In the genomic region with DNA sequence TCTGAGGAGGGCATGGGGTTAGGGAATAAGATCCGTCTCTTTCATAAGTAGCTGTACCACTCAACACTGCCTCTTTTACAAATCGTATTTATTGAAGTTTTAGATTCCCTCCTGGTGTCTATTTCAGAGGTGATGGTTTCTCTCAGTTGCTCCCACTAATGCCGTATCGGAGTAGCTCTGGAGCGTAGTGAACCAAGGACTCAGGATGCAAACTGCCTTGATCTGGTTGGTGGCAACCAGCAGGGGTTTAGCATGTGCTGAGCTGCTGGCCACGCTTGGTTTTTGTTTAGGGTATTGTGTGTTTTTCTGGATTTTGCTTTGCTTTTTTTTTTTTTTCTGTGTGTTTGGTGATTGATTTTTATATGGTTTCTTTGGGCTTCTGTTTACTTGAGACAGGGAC, we compare ENCODE assay signal across 23 mouse cellular contexts.
DNase-seq lines count a peak whose midpoint lies in the region; ATAC-seq and TF ChIP-seq lines count a peak whose summit lies in the region.
"Had no signal": no experiment of that assay in that cellular context is flagged by ENCODE, and none has a peak within 500 bp of the region (broad histone marks: within the 10 kb centered on the region; RNA-seq: fewer than 3 reads in every experiment).

No protein-coding gene starts in this region.

- DNase-seq in forebrain, embryonic 10.5 days (ENCODE audit: extremely low spot score, low spot score) = no peak
- no peak for DNase-seq in midbrain, postnatal 0 days (ENCODE audit: low spot score)
- DNase-seq in midbrain, embryonic 11.5 days (ENCODE audit: low spot score, missing footprints) = no peak
- no peak for DNase-seq in spleen, adult 12 weeks (ENCODE audit: low spot score)
- no peak for DNase-seq in urinary bladder, postnatal 14 days (ENCODE audit: low spot score)
- DNase-seq: adrenal gland, postnatal 25 days; gastrocnemius, postnatal 14 days; kidney, adult 18-20 months; liver, embryonic 13.5 days; lung, adult 18-20 months; thymus, adult 2 months; thymus, postnatal 36 days had no signal

- WGBS in forebrain, embryonic 13.5 days = 72% methylated on average over 6 of the region's 6 CpGs
- WGBS in forebrain, embryonic 10.5 days = 88% methylated on average over 6 of the region's 6 CpGs
- 62% methylated on average over 6 of the region's 6 CpGs for WGBS in midbrain, postnatal 0 days
- WGBS in midbrain, embryonic 11.5 days = 84% methylated on average over 6 of the region's 6 CpGs
- 64% methylated on average over 6 of the region's 6 CpGs for WGBS in forebrain, embryonic 15.5 days

- ATAC-seq in forebrain, embryonic 13.5 days = no peak
- ATAC-seq in midbrain, postnatal 0 days (ENCODE audit: low FRiP score) = no peak
- ATAC-seq in midbrain, embryonic 11.5 days (ENCODE audit: low FRiP score) = no peak
- ATAC-seq in forebrain, embryonic 15.5 days (replicated peaks) = no peak
- ATAC-seq: CD4-positive, CD25-positive, alpha-beta regulatory T cell, adult 4 months; lung, postnatal 0 days had no signal

- no peaks in the 10 kb centered on the region for H3K36me3 ChIP-seq in forebrain, embryonic 13.5 days (ENCODE audit: poor library complexity, severe bottlenecking)
- H3K36me3 ChIP-seq in forebrain, embryonic 10.5 days (replicated peaks) = no peaks in the 10 kb centered on the region
- H3K36me3 ChIP-seq in midbrain, postnatal 0 days (ENCODE audit: insufficient read depth, low read length) = no peaks in the 10 kb centered on the region
- H3K36me3 ChIP-seq in midbrain, embryonic 11.5 days (ENCODE audit: control insufficient read depth, insufficient read depth, low read length) = no peaks in the 10 kb centered on the region
- H3K36me3 ChIP-seq in forebrain, embryonic 15.5 days = no peaks in the 10 kb centered on the region
- H3K36me3 ChIP-seq: heart, embryonic 10.5 days; heart, embryonic 15.5 days; kidney, embryonic 15.5 days; limb, embryonic 10.5 days; limb, embryonic 15.5 days; liver, embryonic 13.5 days had no signal

- H3K27ac ChIP-seq in forebrain, embryonic 13.5 days = peak overlapping the region; percentile 44
- H3K27ac ChIP-seq in forebrain, embryonic 10.5 days = no peak overlapping the region
- peak overlapping the region; percentile 62 for H3K27ac ChIP-seq in midbrain, postnatal 0 days (ENCODE audit: low read depth, low read length)
- no peak overlapping the region for H3K27ac ChIP-seq in midbrain, embryonic 11.5 days (ENCODE audit: low read depth, low read length)
- peak overlapping the region; percentile 89 for H3K27ac ChIP-seq in forebrain, embryonic 15.5 days (replicated peaks)
- H3K27ac ChIP-seq: heart, embryonic 10.5 days; heart, embryonic 15.5 days; kidney, embryonic 15.5 days; limb, embryonic 10.5 days; limb, embryonic 15.5 days; liver, embryonic 13.5 days had no signal

- 0 out of 2 replicates have a peak overlapping the region, but pooled peaks have one; percentile 4 for H3K9ac ChIP-seq in forebrain, embryonic 13.5 days
- H3K9ac ChIP-seq in midbrain, postnatal 0 days (replicated peaks; ENCODE audit: low read length, poor library complexity, severe bottlenecking) = no peak overlapping the region
- H3K9ac ChIP-seq in midbrain, embryonic 11.5 days (ENCODE audit: low read length) = no peak overlapping the region
- peak overlapping the region; percentile 29; the same call in 1 of the 2 replicates for H3K9ac ChIP-seq in forebrain, embryonic 15.5 days (replicated peaks)
- H3K9ac ChIP-seq: heart, embryonic 15.5 days; kidney, embryonic 15.5 days; limb, embryonic 15.5 days; liver, embryonic 13.5 days had no signal

- peaks cover 51% of the 10 kb centered on the region for H3K4me1 ChIP-seq in forebrain, embryonic 13.5 days
- peaks cover 29% of the 10 kb centered on the region for H3K4me1 ChIP-seq in forebrain, embryonic 10.5 days
- H3K4me1 ChIP-seq in midbrain, postnatal 0 days (ENCODE audit: insufficient read depth, low read length) = peaks cover 11% of the 10 kb centered on the region; the same call in 1 of the 2 replicates
- no peaks in the 10 kb centered on the region for H3K4me1 ChIP-seq in midbrain, embryonic 11.5 days (ENCODE audit: control insufficient read depth, insufficient read depth, low read length)
- peaks cover 59% of the 10 kb centered on the region for H3K4me1 ChIP-seq in forebrain, embryonic 15.5 days

- H3K27me3 ChIP-seq in forebrain, embryonic 13.5 days = peaks cover 29% of the 10 kb centered on the region
- H3K27me3 ChIP-seq in forebrain, embryonic 10.5 days (ENCODE audit: poor library complexity, severe bottlenecking) = peaks cover 51% of the 10 kb centered on the region
- H3K27me3 ChIP-seq in midbrain, postnatal 0 days (ENCODE audit: insufficient read depth, low read length) = no peaks in the 10 kb centered on the region
- H3K27me3 ChIP-seq in midbrain, embryonic 11.5 days (ENCODE audit: control insufficient read depth, insufficient read depth, low read length) = no peaks in the 10 kb centered on the region
- no peaks in the 10 kb centered on the region for H3K27me3 ChIP-seq in forebrain, embryonic 15.5 days
- H3K27me3 ChIP-seq: heart, embryonic 15.5 days; kidney, embryonic 15.5 days; limb, embryonic 15.5 days; liver, embryonic 13.5 days had no signal

- H3K9me3 ChIP-seq in forebrain, embryonic 13.5 days (replicated peaks) = no peaks in the 10 kb centered on the region; the same call in 1 of the 2 replicates
- no peaks in the 10 kb centered on the region for H3K9me3 ChIP-seq in forebrain, embryonic 10.5 days
- H3K9me3 ChIP-seq in midbrain, postnatal 0 days (ENCODE audit: low read length) = no peaks in the 10 kb centered on the region
- H3K9me3 ChIP-seq in midbrain, embryonic 11.5 days (ENCODE audit: control insufficient read depth, low read length) = no peaks in the 10 kb centered on the region
- H3K9me3 ChIP-seq in forebrain, embryonic 15.5 days = no peaks in the 10 kb centered on the region
- H3K9me3 ChIP-seq: heart, embryonic 10.5 days; heart, embryonic 15.5 days; kidney, embryonic 15.5 days; limb, embryonic 10.5 days; limb, embryonic 15.5 days; liver, embryonic 13.5 days had no signal

- no peak for TF ChIP-seq CTCF in midbrain, postnatal 0 days (IDR thresholded peaks at IDR 0.05)

- H3K4me3 ChIP-seq in forebrain, embryonic 13.5 days = peak overlapping the region; percentile 18; the same call in 1 of the 2 replicates
- no peak overlapping the region for H3K4me3 ChIP-seq in forebrain, embryonic 10.5 days
- H3K4me3 ChIP-seq in midbrain, postnatal 0 days (ENCODE audit: low read depth, low read length) = peak overlapping the region; percentile 24
- no peak overlapping the region for H3K4me3 ChIP-seq in midbrain, embryonic 11.5 days (ENCODE audit: low read depth, low read length)
- H3K4me3 ChIP-seq in forebrain, embryonic 15.5 days = peak overlapping the region; percentile 39
- H3K4me3 ChIP-seq: erythroblast, embryonic 14.5 days; heart, embryonic 10.5 days; heart, embryonic 15.5 days; kidney, embryonic 15.5 days; limb, embryonic 10.5 days; limb, embryonic 15.5 days; liver, embryonic 13.5 days; megakaryocyte, embryonic 14.5 days had no signal

- peak overlapping the region; percentile 37 for H3K4me2 ChIP-seq in forebrain, embryonic 13.5 days
- peak overlapping the region; percentile 33 for H3K4me2 ChIP-seq in midbrain, postnatal 0 days (ENCODE audit: low read depth, low read length, poor library complexity, severe bottlenecking)
- no peak overlapping the region for H3K4me2 ChIP-seq in midbrain, embryonic 11.5 days
- H3K4me2 ChIP-seq in forebrain, embryonic 15.5 days (replicated peaks) = peak overlapping the region; percentile 27
- H3K4me2 ChIP-seq: heart, embryonic 15.5 days; kidney, embryonic 15.5 days; limb, embryonic 15.5 days; liver, embryonic 13.5 days had no signal

Comparison
In these comparisons a context has a peak if more than half of its experiments do, and no peak if none do; other contexts are left out.
1. H3K27ac ChIP-seq: peak in forebrain, embryonic 13.5 days (single experiment), midbrain, postnatal 0 days (single experiment) and forebrain, embryonic 15.5 days (single experiment); none in forebrain, embryonic 10.5 days (single experiment) and midbrain, embryonic 11.5 days (single experiment).
2. H3K4me3 ChIP-seq: peak in forebrain, embryonic 13.5 days (single experiment), midbrain, postnatal 0 days (single experiment) and forebrain, embryonic 15.5 days (single experiment); none in forebrain, embryonic 10.5 days (single experiment) and midbrain, embryonic 11.5 days (single experiment).
3. H3K9ac ChIP-seq: peak in forebrain, embryonic 13.5 days (single experiment) and forebrain, embryonic 15.5 days (single experiment); none in midbrain, postnatal 0 days (single experiment) and midbrain, embryonic 11.5 days (single experiment).